Mouse (Mus musculus) left cerebral cortex, postnatal 14 days (tissue): ENCODE measurements around the gene Cox7a2l. TPM values are rescaled to one million over a fixed set of nuclear protein-coding genes. Genes with fewer than 3 reads are reported as not detected.

Source experiments
- DNase-seq, 2 experiments: peaks; one replicate each; pipeline ENCODE4 v3.0.0; 2021 to 2022; ENCODE audit warnings: low spot score in 2 of 2, mixed read lengths in 1 of 2
- intact Hi-C: fragments of 180-260 bp; cut with DNase I; formaldehyde crosslinking; loops from one replicate; pipeline ENCODE4 v1.15.1; 2025
- long read RNA-seq, 2 experiments: library from polyadenylated mRNA; stranded (forward); transcript quantifications; one replicate each; pipeline ENCODE4 v2.0.0; 2021
- total RNA-seq, 2 experiments: library from RNA; stranded (reverse); gene quantifications; 2 replicates each; pipeline ENCODE4 v1.2.3; 2021

Cox7a2l gene
- 100 to 1,000 TPM; 172 to 178 TPM for total RNA-seq
- long read RNA-seq, experiment 1, transcript Cox7a2l-201 (3 exons, 1,076 nt): major isoform, 80 of 91 reads
- long read RNA-seq, experiment 1, partial matches to known transcripts: 0 of 91 reads
- long read RNA-seq, experiment 1, other reads (novel, unspliced or antisense): 11 of 91 reads
- long read RNA-seq, experiment 2, transcript Cox7a2l-201 (3 exons, 1,076 nt): major isoform, 69 of 84 reads
- long read RNA-seq, experiment 2, partial matches to known transcripts: 0 of 84 reads
- long read RNA-seq, experiment 2, other reads (novel, unspliced or antisense): 15 of 84 reads

- peak; percentile 61 to 75 for DNase-seq
- intact Hi-C loops: loop anchor here (10.0 kb wide), 1 partner anchor 243 kb away; no protein-coding TSS in a partner anchor
Observed at GRCm38 (mm10) chr17:83517280-83518015, at the start of gene Cox7a2l. Cox7a2l (minus strand) TSS chr17:83517330.

GRCm38 (mm10) chr17:83565506-83565905, 48.4 kb upstream of the Cox7a2l start:
- intact Hi-C loops: no loop called here
- DNase-seq: no peak

- intact Hi-C loops: no loop called here
- DNase-seq: no peak
Observed at GRCm38 (mm10) chr17:83564119-83564820, 47.1 kb upstream of the Cox7a2l start.

GRCm38 (mm10) chr17:83563703-83564111, 46.6 kb upstream of the Cox7a2l start:
- peak; percentile 48 to 61 for DNase-seq

GRCm38 (mm10) chr17:83562153-83563010, 45.3 kb upstream of the Cox7a2l start:
- intact Hi-C loops: no loop called here
- DNase-seq: no peak

More at GRCm38 (mm10) chr17:83563703-83564111, 46.6 kb upstream of the Cox7a2l start:
- intact Hi-C loops: no loop called here

GRCm38 (mm10) chr17:83559081-83559480, 42.0 kb upstream of the Cox7a2l start:
- intact Hi-C loops: no loop called here
- no peak for DNase-seq

- no peak for DNase-seq
- intact Hi-C loops: no loop called here
Observed at GRCm38 (mm10) chr17:83555836-83556235, 38.7 kb upstream of the Cox7a2l start.

- intact Hi-C loops: no loop called here
- no peak for DNase-seq
Observed at GRCm38 (mm10) chr17:83554997-83555396, 37.9 kb upstream of the Cox7a2l start.

GRCm38 (mm10) chr17:83548501-83549233, 31.5 kb upstream of the Cox7a2l start:
- intact Hi-C loops: no loop called here
- peak in 1 of 2 experiments; percentile 78 for DNase-seq

- intact Hi-C loops: no loop called here
- no peak for DNase-seq
Observed at GRCm38 (mm10) chr17:83547145-83547544, 30.0 kb upstream of the Cox7a2l start.

GRCm38 (mm10) chr17:83545756-83546742, 28.9 kb upstream of the Cox7a2l start:
- no peak for DNase-seq
- intact Hi-C loops: no loop called here

GRCm38 (mm10) chr17:83545259-83545658, 28.1 kb upstream of the Cox7a2l start:
- no peak for DNase-seq
- intact Hi-C loops: no loop called here

- DNase-seq: no peak
- intact Hi-C loops: no loop called here
Observed at GRCm38 (mm10) chr17:83542424-83542823, 25.3 kb upstream of the Cox7a2l start.

GRCm38 (mm10) chr17:83539262-83540037, 22.3 kb upstream of the Cox7a2l start:
- intact Hi-C loops: no loop called here
- no peak for DNase-seq

GRCm38 (mm10) chr17:83538694-83539093, 21.6 kb upstream of the Cox7a2l start:
- intact Hi-C loops: no loop called here
- no peak for DNase-seq

GRCm38 (mm10) chr17:83538141-83538540, 21.0 kb upstream of the Cox7a2l start:
- intact Hi-C loops: no loop called here
- no peak for DNase-seq

- DNase-seq: no peak
- intact Hi-C loops: no loop called here
Observed at GRCm38 (mm10) chr17:83533150-83533549, 16.0 kb upstream of the Cox7a2l start.
